Mouse (Mus musculus): ENCODE results near the gene Mrtfa.
A peak's percentile ranks its signal among the peaks of the same experiment; 100 is the strongest.
"Not testable (repeated sequence)": the region's sequence is repeated elsewhere in the genome, so short reads cannot be mapped to it uniquely, and the experiment has no call there.

Gene Mrtfa

GRCm38 (mm10) chr15:81190630-81191178 is at the start of gene Mrtfa:
Mrtfa (minus strand) TSS chr15:81190757.
- peak; percentile 99 for DNase-seq (ENCODE audit: low read depth, low spot score)

GRCm38 (mm10) chr15:81239794-81240343 is 49.3 kb upstream of the Mrtfa start:
- DNase-seq (ENCODE audit: low read depth, low spot score), result no peak

- no peak for DNase-seq (ENCODE audit: low read depth, low spot score)
Measured at GRCm38 (mm10) chr15:81239261-81239660, 48.7 kb upstream of the Mrtfa start.

- DNase-seq (ENCODE audit: low read depth, low spot score), result no peak
Measured at GRCm38 (mm10) chr15:81237471-81237870, 46.9 kb upstream of the Mrtfa start.

- no peak for DNase-seq (ENCODE audit: low read depth, low spot score)
Measured at GRCm38 (mm10) chr15:81236062-81236461, 45.5 kb upstream of the Mrtfa start.

- no peak for DNase-seq (ENCODE audit: low read depth, low spot score)
Measured at GRCm38 (mm10) chr15:81235086-81235920, 44.7 kb upstream of the Mrtfa start, which contains the start of gene Mchr1. Mchr1 (plus strand) TSS chr15:81235499.

- no peak for DNase-seq (ENCODE audit: low read depth, low spot score)
Measured at GRCm38 (mm10) chr15:81231325-81231724, 40.8 kb upstream of the Mrtfa start.

GRCm38 (mm10) chr15:81229791-81230190 is 39.2 kb upstream of the Mrtfa start:
- no peak for DNase-seq (ENCODE audit: low read depth, low spot score)

- no peak for DNase-seq (ENCODE audit: low read depth, low spot score)
Measured at GRCm38 (mm10) chr15:81228258-81228657, 37.7 kb upstream of the Mrtfa start.

- no peak for DNase-seq (ENCODE audit: low read depth, low spot score)
Measured at GRCm38 (mm10) chr15:81227275-81227674, 36.7 kb upstream of the Mrtfa start.

GRCm38 (mm10) chr15:81226796-81227195 is 36.2 kb upstream of the Mrtfa start:
- no peak for DNase-seq (ENCODE audit: low read depth, low spot score)

- DNase-seq (ENCODE audit: low read depth, low spot score), result no peak
Measured at GRCm38 (mm10) chr15:81225732-81226131, 35.2 kb upstream of the Mrtfa start.

- no peak for DNase-seq (ENCODE audit: low read depth, low spot score)
Measured at GRCm38 (mm10) chr15:81225016-81225415, 34.5 kb upstream of the Mrtfa start.

GRCm38 (mm10) chr15:81221446-81221845 is 30.9 kb upstream of the Mrtfa start:
- DNase-seq (ENCODE audit: low read depth, low spot score), result no peak

- DNase-seq (ENCODE audit: low read depth, low spot score), result not testable (repeated sequence)
Measured at GRCm38 (mm10) chr15:81220051-81220450, 29.5 kb upstream of the Mrtfa start.

GRCm38 (mm10) chr15:81219054-81219453 is 28.5 kb upstream of the Mrtfa start:
- no peak for DNase-seq (ENCODE audit: low read depth, low spot score)

GRCm38 (mm10) chr15:81216906-81217653 is 26.5 kb upstream of the Mrtfa start:
- DNase-seq (ENCODE audit: low read depth, low spot score), result no peak

GRCm38 (mm10) chr15:81212976-81213375 is 22.4 kb upstream of the Mrtfa start:
- DNase-seq (ENCODE audit: low read depth, low spot score), result no peak

GRCm38 (mm10) chr15:81210496-81210895 is 19.9 kb upstream of the Mrtfa start:
- DNase-seq (ENCODE audit: low read depth, low spot score), result no peak

GRCm38 (mm10) chr15:81202462-81202861 is 11.9 kb upstream of the Mrtfa start:
- no peak for DNase-seq (ENCODE audit: low read depth, low spot score)

- peak; percentile 61 for DNase-seq (ENCODE audit: low read depth, low spot score)
Measured at GRCm38 (mm10) chr15:81199372-81199959, 8.9 kb upstream of the Mrtfa start.

- DNase-seq (ENCODE audit: low read depth, low spot score), result no peak
Measured at GRCm38 (mm10) chr15:81198447-81198846, 7.9 kb upstream of the Mrtfa start.

All from retina, adult 2 months (tissue).